Mouse (Mus musculus) cerebral cortex, adult 2 months (tissue): ENCODE results near the gene Wdr18.

Source experiments
- whole genome bisulfite sequencing: fragments of 180-500 bp; shearing (Covaris S2); methylation state at CpG from one replicate; pipeline ENCODE4 v1.1.7; 2018; 5-methylcytosine and 5-hydroxymethylcytosine counted together

The Wdr18 gene

DNA sequence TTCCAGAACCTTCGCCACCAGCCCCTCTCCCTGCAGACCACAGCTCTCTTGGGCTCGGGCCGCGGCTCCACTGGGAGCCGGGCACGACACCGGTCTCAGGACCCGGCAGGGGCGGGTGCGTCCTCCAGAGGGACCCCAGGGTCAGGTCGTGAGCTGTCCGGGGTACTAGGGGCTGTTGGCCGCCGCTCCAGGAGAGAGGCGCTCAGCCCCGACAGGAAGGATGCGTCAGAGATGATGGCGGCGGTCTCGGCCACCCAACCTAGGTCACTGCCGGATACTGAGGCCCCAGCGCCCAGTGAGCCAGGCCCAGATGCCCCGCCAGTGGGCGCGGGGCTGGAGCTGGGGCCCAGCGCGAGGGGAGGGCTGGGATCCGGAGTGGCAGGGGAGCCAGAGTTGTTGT lies 17.4 kb downstream of the Wdr18 start:
- 88% methylated on average over 28 of the region's 28 CpGs for WGBS

DNA sequence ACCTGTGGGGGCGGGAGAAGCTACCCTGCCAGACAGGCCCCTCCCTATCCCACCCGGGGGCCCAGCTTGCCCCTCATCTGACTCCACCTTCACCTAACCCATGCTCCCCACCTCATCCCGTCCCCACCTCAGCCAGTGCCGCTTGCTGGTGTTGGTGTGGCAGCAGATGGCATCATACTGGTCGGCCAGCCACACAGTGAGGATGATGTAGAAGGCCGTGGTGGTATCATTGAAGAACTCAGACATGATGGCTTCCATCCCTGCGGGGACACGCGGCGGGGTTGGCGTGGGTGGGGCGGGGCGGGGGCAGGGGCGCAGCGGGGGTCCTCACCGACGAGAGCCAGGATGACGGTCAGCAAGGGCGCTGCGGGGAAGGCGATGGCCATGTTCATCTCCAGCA lies 18.1 kb downstream of the Wdr18 start:
- 95% methylated on average over 21 of the region's 21 CpGs for WGBS

DNA sequence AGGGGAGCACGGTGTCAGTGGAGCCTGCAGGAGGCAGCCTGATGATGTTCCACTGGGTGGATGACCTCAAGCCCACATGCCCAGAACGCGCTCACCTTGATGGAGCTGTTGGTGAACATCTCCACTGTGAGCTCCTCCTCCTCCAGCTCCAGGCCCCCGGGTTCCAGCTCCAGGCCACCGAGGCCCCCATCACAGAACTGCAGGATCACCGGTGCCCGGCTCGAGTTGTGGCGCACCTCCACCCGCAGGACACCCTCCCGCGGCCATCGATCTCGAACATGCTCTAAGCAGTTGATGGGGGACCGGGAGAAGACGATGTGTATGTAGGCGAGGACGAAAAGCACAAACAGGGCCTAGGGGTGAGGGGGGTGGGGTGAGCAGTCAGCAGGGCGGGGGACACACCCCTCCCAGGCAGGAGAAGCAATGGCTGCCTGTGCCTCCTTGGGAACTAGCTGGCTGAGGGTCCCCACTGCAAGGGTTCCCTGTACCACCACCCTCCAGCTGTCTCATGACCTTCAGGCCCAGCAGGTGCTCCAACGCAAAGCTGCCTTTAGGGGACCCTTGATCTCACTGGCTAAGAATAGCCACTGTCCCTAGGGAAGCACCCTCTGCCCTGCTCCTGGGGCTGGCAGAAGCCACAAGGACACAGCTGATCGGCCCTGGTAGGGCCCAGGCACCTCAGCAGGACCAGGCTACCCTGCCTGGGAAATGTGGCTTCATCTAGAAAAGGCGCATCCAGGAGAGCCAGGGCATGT lies 19.6 kb downstream of the Wdr18 start:
- WGBS = 88% methylated on average over 22 of the region's 22 CpGs

DNA sequence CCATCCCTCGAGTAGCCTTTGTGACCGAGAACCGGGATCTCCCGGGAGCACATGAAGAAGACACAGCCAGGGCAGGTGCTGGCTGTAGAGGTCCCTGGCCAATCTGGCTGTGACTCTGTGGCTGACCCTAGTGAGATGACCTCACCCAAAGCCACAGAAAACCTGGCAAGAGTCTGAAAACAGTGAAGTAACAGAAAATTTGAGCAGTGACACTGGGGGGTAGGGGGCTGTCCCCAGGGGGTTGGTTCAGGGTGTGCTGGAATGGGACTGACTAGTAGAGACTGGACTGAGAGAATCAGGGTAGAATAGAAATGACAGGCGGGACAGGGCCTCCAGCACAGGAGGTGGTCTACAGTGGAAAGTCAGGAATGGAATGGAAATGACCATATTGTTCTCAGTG lies 23.3 kb downstream of the Wdr18 start:
- WGBS = 66% methylated on average over 5 of the region's 5 CpGs

DNA sequence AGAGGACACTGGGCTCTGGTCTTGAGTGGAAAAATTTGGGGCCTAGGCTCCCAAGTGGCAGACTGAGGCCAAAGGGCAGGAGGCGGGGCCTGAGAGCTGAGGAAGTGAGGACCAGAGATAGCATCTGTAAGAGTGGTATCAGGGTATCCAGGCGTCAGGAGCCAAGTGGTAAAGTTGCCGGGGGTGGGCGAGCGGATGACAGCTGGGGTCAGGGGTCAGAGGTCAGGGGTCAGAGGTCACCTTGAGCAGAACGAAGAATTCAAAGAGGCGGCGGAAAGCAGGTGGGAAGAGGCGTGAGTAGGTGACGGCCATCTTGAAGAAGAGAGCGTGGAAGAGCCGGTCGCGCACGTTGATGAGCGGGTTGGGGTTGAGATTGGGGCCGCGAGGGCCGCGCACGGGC lies 23.7 kb downstream of the Wdr18 start:
- under 1% methylated on average over 21 of the region's 21 CpGs for WGBS

DNA sequence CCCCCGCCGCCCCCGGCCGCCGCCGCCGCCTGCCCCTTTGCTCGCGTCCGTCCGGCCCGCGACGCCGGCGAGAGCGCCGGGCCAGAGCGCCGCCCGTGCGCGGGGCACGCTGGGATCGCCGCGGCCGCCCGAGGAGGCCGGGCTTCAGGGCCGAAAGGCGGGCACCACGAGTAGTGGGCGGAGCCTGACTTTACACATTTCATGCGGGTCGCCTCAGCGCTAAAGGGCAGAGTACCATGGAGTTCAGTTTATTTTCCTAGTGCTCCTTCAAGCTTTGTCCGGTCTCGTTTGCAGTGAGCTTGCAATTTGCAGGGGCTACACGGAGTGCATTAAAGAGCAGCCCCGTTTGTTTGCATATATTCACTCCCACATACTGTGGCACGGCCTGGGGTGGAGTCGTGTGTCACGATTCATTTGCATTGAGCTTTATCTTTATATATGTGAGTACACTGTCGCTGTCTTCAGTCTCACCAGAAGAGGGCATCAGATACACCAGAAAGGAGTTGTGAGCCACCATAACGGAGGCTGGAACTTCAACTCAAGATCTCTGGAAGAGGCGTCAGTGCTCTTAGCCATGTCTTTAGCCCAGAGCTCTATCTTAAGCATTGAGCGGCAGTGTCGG lies 24.4 kb downstream of the Wdr18 start, which contains the start of gene Tmem259:
Gene Tmem259 (minus strand): TSS at position 136 of the 622 bp plus-strand sequence.
- WGBS = under 1% methylated on average over 44 of the region's 49 CpGs

DNA sequence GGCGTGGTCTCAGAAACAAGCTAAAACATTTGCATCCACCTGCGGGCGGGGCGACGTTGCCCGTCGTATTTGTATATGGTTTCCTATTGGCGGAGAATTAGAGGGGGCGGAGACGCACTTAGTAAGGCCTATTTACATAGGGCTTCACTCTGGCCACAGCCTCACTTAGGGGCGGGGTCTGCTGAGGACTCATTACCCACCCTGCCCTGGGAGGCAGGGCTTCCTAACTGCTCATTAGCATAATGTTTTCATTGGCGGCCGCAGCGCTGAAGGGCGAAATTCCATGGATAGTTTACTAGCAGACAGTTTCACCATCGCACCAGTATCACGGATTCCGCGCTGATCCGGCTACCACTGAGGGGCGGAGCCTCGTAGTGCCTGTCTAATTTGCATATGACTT lies 24.9 kb downstream of the Wdr18 start:
- 1% methylated on average over 22 of the region's 22 CpGs for whole genome bisulfite sequencing

DNA sequence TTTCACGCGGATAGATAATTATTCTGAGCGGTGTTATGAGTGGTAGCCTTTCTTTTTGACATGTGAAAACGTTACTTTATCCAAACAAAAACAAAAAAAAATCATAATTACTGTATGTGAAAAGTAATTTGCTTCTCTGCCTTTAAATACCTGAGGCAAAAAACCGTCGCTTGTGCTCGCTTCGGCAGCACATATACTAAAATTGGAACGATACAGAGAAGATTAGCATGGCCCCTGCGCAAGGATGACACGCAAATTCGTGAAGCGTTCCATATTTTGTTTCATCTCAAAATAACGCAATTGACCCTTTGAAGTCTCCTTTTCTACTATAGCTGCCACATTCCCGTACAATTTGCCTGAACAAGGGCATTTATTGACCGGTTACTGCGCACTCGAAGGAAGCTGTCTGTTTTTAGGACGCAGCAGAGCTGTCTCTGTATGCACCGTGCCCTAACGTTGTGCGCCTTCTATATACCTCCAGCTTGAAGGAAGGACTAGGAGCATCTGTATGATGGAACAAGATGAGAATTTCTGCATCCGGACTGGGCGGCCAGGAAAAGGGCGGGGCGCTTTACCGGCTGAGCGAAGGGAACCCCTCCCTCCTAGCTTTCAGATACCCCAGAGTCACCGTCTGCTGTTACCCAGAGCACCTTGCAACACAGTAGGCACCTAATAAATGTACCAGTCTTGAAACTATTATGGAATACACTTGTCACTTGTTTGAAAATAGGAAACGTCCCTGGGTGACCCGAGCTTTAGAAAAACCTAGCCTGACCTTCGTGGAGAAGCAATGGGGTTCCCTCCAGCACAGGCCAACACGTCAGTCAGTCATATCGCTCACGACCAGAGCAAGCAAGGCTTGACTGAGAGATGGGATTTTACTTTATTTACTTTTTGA lies 25.6 kb downstream of the Wdr18 start:
- 2% methylated on average over 35 of the region's 35 CpGs for WGBS

DNA sequence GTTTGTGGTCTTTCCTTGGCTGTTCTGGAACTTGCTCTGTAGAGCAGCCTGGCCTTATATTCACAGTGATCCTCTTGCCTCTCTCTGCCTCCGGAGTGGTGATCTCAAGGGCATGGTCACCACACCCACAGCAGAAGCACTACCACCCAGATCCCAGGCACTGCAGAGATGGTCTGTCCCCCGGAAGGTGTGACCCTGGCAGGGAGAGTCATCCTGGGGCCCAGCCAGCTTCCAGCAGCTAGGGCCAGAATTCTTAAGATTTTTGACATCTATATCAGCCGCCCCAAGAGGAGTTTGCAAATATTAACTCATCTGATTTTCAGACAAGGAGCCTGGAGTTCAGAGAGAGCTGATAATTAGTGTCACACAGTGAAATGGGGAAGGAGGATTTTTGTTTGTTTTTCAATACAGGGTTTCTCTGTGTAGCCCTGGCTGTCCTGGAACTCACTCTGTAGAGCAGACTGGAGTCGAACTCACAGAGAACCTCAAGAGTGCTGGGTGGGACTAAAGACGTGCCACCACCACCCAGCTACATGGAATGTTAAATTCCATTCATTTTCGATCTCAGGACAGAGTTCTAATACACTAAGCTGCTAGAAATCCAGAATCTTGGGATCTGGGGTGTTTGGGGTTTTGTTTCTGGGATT lies 26.4 kb downstream of the Wdr18 start:
- WGBS = 43% methylated on average over 6 of the region's 6 CpGs

DNA sequence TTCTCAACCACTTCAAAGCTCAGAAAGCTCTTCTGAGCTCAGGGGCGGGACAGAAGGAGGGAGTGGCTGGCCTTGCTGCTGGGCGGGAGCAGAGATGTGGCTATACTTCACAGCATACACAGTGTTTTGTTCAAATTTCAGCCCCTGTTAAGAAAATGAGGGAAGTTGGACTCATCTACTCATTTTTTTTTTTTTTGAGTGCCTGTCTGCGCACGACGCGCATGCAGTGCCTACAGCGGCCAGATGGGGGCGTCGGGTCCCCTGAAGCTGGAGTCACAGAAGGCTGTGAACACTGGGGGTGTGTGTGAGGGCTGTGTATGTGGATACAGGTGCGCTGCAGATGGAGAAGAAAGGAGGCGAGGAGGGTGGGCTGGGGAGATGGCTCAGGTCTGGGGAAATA lies 27.0 kb downstream of the Wdr18 start:
- 4% methylated on average over 11 of the region's 11 CpGs for WGBS

DNA sequence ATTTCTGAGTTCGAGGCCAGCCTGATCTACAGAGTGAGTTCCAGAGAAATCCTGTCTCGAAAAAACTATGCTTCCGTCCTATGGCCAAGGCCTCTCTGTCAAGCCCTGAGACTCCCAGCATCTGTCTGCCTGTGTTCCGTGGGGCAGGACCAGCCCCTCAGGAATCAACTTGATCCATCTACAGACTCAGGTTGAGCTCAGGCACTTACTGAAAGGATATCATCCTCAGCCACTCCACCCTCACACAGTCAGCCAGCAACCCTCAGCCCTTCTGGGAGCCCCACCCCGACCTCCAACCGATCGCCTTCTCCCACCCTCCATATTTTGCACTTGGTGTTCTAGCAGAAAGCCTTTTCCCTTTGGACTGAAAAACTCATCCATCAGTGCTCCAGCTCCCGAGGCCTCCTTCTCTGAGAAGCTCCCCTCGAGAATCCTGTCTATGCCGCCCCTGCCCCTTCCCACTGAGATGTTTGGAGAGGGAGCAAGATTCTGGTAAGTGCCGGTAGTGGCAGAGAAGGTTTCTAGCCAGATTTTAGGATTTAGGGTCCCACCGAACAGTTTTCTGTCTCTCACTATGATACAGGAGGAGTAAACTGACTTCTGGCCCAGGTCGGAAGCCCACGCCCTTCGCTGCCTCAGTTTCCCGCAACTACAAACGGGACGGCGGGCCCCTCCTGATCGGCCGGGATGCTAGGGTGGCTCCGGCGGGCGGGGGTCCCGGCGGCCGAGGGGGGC lies 28.0 kb downstream of the Wdr18 start:
- WGBS = 20% methylated on average over 27 of the region's 27 CpGs

DNA sequence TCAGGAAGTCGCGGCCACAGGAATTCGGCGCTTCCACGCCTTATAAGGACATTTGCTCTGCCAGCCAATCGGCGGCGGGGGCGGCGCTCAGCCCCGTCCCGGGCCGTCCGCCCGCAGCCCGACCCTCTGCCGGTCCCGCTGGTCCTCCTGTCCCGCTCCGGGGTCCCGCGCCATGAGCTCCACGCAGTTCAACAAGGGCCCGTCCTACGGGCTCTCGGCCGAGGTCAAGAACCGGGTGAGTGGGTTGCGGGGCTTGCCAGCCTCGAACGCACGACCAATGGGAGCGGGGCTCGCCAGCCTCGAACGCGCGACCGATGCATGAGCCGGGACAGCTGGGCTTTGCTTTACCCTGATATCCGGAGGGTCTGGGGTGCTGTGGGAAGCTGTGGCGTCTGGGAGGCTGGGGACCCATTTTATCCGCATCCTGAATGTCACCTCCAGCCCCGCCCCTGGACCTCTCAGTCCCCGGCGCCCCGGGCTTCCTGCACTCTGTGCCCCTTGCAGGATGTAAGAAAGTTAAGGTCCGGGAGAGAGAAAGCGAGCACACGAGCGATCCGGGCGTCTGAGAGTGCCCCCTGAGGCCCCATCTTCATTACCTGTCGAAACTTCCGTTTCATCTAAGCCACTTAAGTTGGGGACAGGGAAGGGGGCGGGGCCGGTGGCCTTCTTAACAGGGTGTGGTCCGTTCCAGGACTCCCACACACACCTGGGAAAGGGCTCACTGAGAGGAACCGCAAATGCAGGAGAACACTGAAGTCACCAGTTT lies 28.7 kb downstream of the Wdr18 start, which contains the start of gene Cnn2:
Gene Cnn2 (plus strand): TSS at position 79 of the 766 bp plus-strand sequence.
- WGBS = 3% methylated on average over 59 of the region's 59 CpGs

DNA sequence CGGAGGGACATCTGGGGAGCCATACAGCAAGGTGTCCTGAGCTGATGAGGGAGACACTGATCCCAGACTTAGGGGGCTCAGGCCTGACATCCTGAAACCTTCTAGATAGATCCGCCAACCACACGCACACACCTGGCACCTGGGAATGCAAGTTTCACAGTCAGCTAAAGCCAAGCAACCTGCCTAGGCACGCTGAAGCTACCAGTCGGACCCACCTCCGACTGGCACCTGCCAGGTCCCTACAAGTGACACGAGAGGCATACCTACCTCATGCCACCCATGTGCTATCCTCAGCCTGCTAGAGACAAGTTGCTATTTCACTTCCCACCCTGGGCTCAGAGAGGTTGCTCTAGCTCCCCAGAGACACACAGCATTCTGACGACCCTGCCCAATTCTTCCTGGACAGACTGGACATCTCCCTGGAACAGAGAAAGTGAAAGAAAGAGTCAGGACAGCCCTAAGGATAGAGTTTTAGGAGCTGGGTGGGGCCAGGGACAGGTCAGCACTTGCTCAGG lies 29.4 kb downstream of the Wdr18 start:
- WGBS = 52% methylated on average over 8 of the region's 8 CpGs

DNA sequence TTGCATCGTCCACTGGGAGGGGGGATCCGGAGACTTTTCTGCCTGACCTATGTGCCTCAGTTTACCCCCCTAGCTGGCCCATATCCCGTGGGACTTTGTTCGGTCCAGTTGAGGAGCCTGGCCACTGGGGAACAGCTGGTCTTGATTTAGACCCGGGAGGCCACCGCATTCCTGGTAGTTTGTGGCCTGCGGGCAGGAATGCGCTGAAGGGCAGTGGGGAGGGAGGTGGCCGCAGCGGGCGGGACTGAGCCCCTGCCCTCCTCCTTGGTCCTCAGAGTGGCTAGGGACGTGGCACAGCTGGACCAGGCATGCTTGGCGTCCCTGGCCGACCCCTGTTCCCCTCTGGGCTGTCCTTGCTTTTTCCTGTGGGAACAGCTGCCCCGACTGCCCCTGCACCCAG lies 29.9 kb downstream of the Wdr18 start:
- 31% methylated on average over 15 of the region's 15 CpGs for WGBS

DNA sequence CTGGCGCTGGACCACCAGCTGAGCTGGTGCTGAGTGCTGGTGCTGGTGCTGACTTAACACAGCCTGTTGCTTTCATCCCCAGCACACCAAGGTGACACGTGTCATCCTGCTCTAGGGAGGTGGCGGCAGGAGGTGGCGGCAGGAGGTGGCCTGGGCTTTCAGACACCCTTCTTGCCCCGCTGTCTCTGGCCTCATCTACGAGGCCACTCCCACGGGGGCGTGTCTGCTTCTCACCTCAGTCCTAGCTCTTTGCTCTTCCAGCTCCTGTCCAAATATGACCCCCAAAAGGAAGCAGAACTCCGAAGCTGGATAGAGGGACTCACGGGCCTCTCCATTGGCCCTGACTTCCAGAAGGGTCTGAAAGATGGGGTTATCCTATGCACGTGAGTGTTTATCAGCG lies 31.1 kb downstream of the Wdr18 start:
- WGBS = 69% methylated on average over 12 of the region's 12 CpGs

DNA sequence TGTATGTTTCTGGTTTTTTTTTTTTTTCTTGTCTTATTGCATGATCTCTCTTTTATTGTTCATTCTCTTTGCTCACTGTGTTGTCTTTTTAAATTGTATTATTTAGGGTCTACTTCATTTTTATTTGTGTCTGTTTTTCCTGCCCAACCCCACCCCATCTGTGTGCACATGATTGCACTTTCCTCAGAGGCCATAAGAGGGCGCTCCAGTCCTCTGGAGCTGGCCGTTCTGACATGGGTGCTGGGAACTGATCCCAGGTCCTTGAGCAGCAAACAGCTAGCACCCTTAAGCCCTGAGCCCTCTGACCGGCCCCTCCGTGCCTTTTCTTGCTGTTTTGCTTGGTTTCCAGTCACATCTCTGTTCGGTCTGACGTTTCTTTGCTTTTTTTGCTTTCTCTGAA lies 31.6 kb downstream of the Wdr18 start:
- 86% methylated on average over 6 of the region's 6 CpGs for WGBS

DNA sequence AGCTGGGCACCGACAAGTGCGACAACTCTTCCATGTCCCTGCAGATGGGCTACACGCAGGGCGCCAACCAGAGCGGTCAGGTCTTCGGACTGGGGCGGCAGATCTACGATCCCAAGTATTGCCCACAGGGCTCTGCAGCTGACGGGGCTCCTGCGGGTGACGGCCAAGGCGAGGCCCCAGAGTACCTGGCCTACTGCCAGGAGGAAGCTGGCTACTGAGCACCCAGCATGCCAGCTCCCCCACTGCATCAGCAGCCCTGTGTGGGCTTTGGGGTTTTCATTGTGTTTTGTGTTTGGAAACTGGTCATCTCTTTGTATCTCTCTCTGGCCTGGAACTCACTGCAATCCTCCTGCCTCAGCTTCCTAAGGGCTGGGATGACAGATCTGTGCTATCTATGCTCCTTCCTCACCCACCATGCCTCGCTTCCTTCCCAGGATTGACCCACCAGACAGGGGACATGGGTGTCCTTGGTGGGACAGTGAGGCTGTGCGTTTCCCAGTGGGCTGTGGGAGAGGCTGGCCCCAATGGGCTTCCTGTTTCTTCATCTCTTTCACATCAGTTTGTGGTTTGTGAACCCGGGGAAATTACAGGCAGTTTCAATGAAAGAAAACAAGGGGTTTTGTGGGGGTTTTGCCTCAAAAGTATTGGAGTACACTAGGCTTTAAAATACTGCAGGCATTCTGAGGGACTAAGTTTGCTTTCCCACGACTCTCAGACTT lies 34.6 kb downstream of the Wdr18 start:
- 65% methylated on average over 16 of the region's 16 CpGs for WGBS

DNA sequence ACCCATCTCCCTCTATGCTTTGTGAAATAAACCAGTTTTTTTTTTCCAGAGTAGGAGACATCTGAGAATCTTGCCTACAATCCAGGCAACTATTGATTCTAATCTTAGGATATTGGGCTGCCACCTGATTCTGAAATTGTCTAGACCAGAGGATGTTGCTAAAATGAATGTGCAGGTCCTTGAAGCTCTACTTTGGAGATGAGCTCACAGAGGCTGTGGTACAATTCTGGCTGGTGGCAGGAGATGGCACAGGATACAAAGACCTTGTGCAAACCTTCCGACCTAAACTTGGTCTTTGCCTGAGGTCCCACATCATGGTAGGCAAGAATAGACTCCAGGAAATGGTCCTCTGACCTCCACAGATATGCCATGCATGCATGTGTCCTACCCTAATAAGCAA lies 35.7 kb downstream of the Wdr18 start:
- WGBS = 69% methylated on average over 1 of the region's 1 CpGs

DNA sequence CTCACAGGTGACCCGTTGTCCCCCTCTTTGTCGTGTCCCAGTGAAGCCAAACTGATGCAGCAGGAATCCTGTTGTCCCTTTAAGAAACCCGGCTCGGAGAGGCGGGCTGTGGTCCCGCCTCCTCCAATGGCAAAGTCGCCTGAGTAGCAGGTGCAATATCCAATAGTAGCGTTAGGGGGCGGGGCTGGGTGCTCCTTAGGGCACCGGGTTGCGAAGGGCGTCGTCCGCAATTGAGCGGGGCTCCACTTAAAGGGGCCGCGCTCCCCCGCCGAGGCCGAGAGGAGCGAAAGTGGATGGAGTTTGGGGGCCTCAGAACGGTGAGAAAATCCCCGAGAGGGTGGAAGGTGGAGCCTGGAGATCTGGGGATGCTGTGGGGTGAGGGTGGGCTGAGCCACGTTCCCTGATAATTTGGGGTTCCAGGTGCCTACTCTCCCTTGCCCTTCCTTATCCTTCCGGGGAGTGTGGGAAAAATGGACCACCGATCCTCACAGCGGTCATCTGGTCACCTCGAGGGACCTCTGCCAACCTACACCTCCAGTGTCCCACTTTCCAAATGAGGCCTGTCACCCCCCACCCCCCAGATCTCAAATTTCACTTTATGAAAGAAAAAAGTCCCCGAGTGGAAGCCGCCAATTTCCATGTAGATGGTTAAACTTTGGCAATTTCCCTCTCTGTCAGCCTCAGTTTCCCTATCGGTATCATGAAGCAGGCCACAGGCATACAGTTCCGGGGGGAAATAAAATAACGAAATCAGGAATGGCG lies 36.5 kb downstream of the Wdr18 start, which contains the start of gene Abca7:
Gene Abca7 (plus strand): TSS at position 223 of the 762 bp plus-strand sequence.
- WGBS = under 1% methylated on average over 34 of the region's 34 CpGs
